In the genomic region with DNA sequence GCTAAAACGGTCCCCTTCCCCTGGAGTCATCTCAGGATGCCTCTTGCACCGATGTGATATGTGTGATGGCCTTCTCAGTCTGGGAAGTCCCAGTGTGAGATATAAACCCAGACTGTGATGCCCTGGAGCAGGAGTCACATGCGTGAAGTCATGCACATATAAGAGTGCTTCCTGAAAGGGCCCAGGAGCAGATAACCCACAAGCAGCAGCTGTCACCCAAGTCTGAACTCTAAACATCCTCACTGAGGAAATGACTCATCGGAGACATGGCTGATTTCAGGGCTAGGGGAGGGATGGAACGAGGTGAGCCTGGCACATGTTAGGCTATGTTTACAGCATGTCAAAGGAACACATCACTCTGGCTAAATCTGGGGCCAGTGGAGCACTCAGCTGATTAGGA, we compare ENCODE assay signal across 20 mouse cellular contexts. TPM values are rescaled to one million over a fixed set of nuclear protein-coding genes. Genes with fewer than 3 reads are reported as not detected.
DNase-seq lines count a peak whose midpoint lies in the region; ATAC-seq and TF ChIP-seq lines count a peak whose summit lies in the region.
"Had no signal": no experiment of that assay in that cellular context is flagged by ENCODE, and none has a peak within 500 bp of the region (broad histone marks: within the 10 kb centered on the region; RNA-seq: fewer than 3 reads in every experiment).

No protein-coding gene starts in this region.

- DNase-seq in heart, postnatal 14 days: no peak
- peak; percentile 66 for DNase-seq in MN1 (ENCODE audit: low spot score)
- no peak for DNase-seq in ovary, postnatal 10 days (ENCODE audit: low spot score)
- no peak for DNase-seq in gastrocnemius, postnatal 14 days
- DNase-seq: adrenal gland, postnatal 10 days; cerebellum, adult 2 months; thymus, postnatal 36 days had no signal

- no peak overlapping the region for H3ac ChIP-seq in C2C12 (ENCODE audit: control insufficient read depth, insufficient read length, low read depth)

- H3K9me3 ChIP-seq in heart, embryonic 15.5 days (replicated peaks): no peaks in the 10 kb centered on the region
- H3K9me3 ChIP-seq in liver, embryonic 15.5 days (replicated peaks): no peaks in the 10 kb centered on the region
- H3K9me3 ChIP-seq: embryonic facial prominence, embryonic 12.5 days; forebrain, embryonic 15.5 days; intestine, embryonic 15.5 days; kidney, embryonic 15.5 days; neural tube, embryonic 12.5 days had no signal

- H3K79me3 ChIP-seq in C2C12 (ENCODE audit: low read depth): no peaks in the 10 kb centered on the region

- H3K4me3 ChIP-seq in heart, embryonic 15.5 days: no peak overlapping the region
- no peak overlapping the region for H3K4me3 ChIP-seq in C2C12 (ENCODE audit: insufficient read depth, poor library complexity, severe bottlenecking)
- no peak overlapping the region for H3K4me3 ChIP-seq in liver, embryonic 15.5 days (replicated peaks)
- H3K4me3 ChIP-seq: embryonic facial prominence, embryonic 12.5 days; forebrain, embryonic 15.5 days; intestine, embryonic 15.5 days; kidney, embryonic 15.5 days; neural tube, embryonic 12.5 days had no signal

- no peaks in the 10 kb centered on the region for H3K27me3 ChIP-seq in heart, embryonic 15.5 days
- H3K27me3 ChIP-seq in C2C12 (ENCODE audit: control insufficient read depth, insufficient read depth, insufficient read length): no peaks in the 10 kb centered on the region
- peaks cover 7% of the 10 kb centered on the region; the same call in 1 of the 2 replicates for H3K27me3 ChIP-seq in liver, embryonic 15.5 days
- H3K27me3 ChIP-seq: embryonic facial prominence, embryonic 12.5 days; forebrain, embryonic 15.5 days; intestine, embryonic 15.5 days; kidney, embryonic 15.5 days; neural tube, embryonic 12.5 days had no signal

- ATAC-seq in heart, embryonic 15.5 days (replicated peaks; ENCODE audit: insufficient number of reproducible peaks, insufficient read depth, low FRiP score, low read depth): peak; percentile 35
- ATAC-seq in liver, embryonic 15.5 days (ENCODE audit: insufficient read depth): peak; percentile 38; the same call in 1 of the 2 replicates
- ATAC-seq: forebrain, embryonic 15.5 days; intestine, embryonic 15.5 days had no signal

- H3K36me3 ChIP-seq in heart, embryonic 15.5 days: no peaks in the 10 kb centered on the region
- H3K36me3 ChIP-seq in C2C12 (ENCODE audit: control insufficient read depth, insufficient read depth): no peaks in the 10 kb centered on the region
- H3K36me3 ChIP-seq in liver, embryonic 15.5 days (replicated peaks): no peaks in the 10 kb centered on the region
- H3K36me3 ChIP-seq: embryonic facial prominence, embryonic 12.5 days; forebrain, embryonic 15.5 days; intestine, embryonic 15.5 days; kidney, embryonic 15.5 days; neural tube, embryonic 12.5 days had no signal

- no peak overlapping the region for H3K4me2 ChIP-seq in heart, embryonic 15.5 days
- no peak overlapping the region for H3K4me2 ChIP-seq in liver, embryonic 15.5 days
- H3K4me2 ChIP-seq: embryonic facial prominence, embryonic 12.5 days; forebrain, embryonic 15.5 days; hindbrain, embryonic 14.5 days; intestine, embryonic 15.5 days; kidney, embryonic 15.5 days; neural tube, embryonic 12.5 days had no signal

- TF ChIP-seq CTCF in C2C12 (IDR thresholded peaks at IDR 0.05; ENCODE audit: control insufficient read depth, insufficient read depth, insufficient read length): no peak

- WGBS in heart, embryonic 15.5 days: 16% methylated on average over 5 of the region's 5 CpGs
- WGBS in liver, embryonic 15.5 days (ENCODE audit: insufficient replicate concordance): 24% methylated on average over 5 of the region's 5 CpGs

- no peaks in the 10 kb centered on the region for H3K79me2 ChIP-seq in C2C12 (ENCODE audit: control insufficient read depth, insufficient read depth)

- no peak overlapping the region for H3K9ac ChIP-seq in heart, embryonic 15.5 days
- H3K9ac ChIP-seq in liver, embryonic 15.5 days: no peak overlapping the region
- H3K9ac ChIP-seq: embryonic facial prominence, embryonic 12.5 days; forebrain, embryonic 15.5 days; hindbrain, embryonic 14.5 days; intestine, embryonic 15.5 days; kidney, embryonic 15.5 days; neural tube, embryonic 12.5 days had no signal

- H3K4me1 ChIP-seq in heart, embryonic 15.5 days (replicated peaks): 0 out of 2 replicates have a peak, but pooled peaks cover 9% of the 10 kb centered on the region
- H3K4me1 ChIP-seq in liver, embryonic 15.5 days (replicated peaks): peaks cover 8% of the 10 kb centered on the region
- H3K4me1 ChIP-seq: embryonic facial prominence, embryonic 12.5 days; intestine, embryonic 15.5 days; kidney, embryonic 15.5 days had no signal

- no peak overlapping the region for H3K27ac ChIP-seq in heart, embryonic 15.5 days
- no peak overlapping the region for H3K27ac ChIP-seq in liver, embryonic 15.5 days (replicated peaks)
- H3K27ac ChIP-seq: embryonic facial prominence, embryonic 12.5 days; forebrain, embryonic 15.5 days; hindbrain, embryonic 14.5 days; intestine, embryonic 15.5 days; kidney, embryonic 15.5 days; neural tube, embryonic 12.5 days had no signal

- intact Hi-C loops in heart, postnatal 14 days (cut with DNase I): no loop called here
- intact Hi-C loops in gastrocnemius, postnatal 14 days (cut with DNase I; ENCODE audit: low total_unique reads): no loop called here

TF ChIP-seq in C2C12, 6 proteins besides CTCF, POLR2A, EP300 and RAD21:
- TF ChIP-seq MYOD1 (IDR thresholded peaks at IDR 0.05; ENCODE audit: control insufficient read depth, insufficient read length, low read depth) (peak; percentile 95), MAX (IDR thresholded peaks at IDR 0.05) (peak; percentile 86), USF1 (IDR thresholded peaks at IDR 0.05; ENCODE audit: low read depth) (no peak), MYOG (IDR thresholded peaks at IDR 0.05; ENCODE audit: control insufficient read depth, extremely low read depth, insufficient read length) (no peak), CEBPB (IDR thresholded peaks at IDR 0.05; ENCODE audit: low read depth) (no peak), FOSL1 (IDR thresholded peaks at IDR 0.05; ENCODE audit: insufficient read depth, low read length, poor library complexity, severe bottlenecking) (no peak)

RNA-seq across cellular contexts. Expression of a gene that starts 27.9 kb away (rescaled TPM):
- polyA plus RNA-seq in heart, embryonic 15.5 days (2015; fragmentation: Nextera tagmentation; extraction: Ambion mirVana): not detected in 2 replicates
- not detected for total RNA-seq in heart, postnatal 14 days (2021)
- polyA plus RNA-seq in C2C12 (2012; fragmentation: generic; extraction: Trizol): 0.01 TPM
- polyA plus RNA-seq in liver, embryonic 15.5 days (2015; fragmentation: Nextera tagmentation; extraction: Ambion mirVana): 0.05 and 0.06 TPM in 2 replicates
- total RNA-seq in gastrocnemius, postnatal 14 days (2021): not detected
- total RNA-seq: adrenal gland, postnatal 10 days; granulocyte monocyte progenitor cell, adult 5-6 weeks; liver, adult 2 months had no signal
- polyA plus RNA-seq: embryonic facial prominence, embryonic 12.5 days; intestine, embryonic 15.5 days; kidney, embryonic 15.5 days; large intestine, adult 2 months; liver, adult 2 months; neural tube, embryonic 12.5 days; small intestine, adult 2 months had no signal
